Mouse (Mus musculus) CH12.LX (cell line): ENCODE results near the gene Ipo4.

Source experiments
- CTCF ChIP-seq, 2 experiments: IDR thresholded peaks in 1 of 2; conservative IDR thresholded peaks in 1 of 2; 2 replicates each; pipeline ENCODE4 v1.5.1; 2011 to 2012; ENCODE audit warnings: low read depth in 2 of 2, low read length in 2 of 2, improper control_type of control experiment in 1 of 2, inconsistent platforms in 1 of 2, mild to moderate bottlenecking in 1 of 2, moderate library complexity in 1 of 2
- EP300 ChIP-seq: IDR thresholded peaks from 2 replicates; pipeline ENCODE4 v1.6.1; 2011; ENCODE audit warnings: low read length, improper control_type of control experiment
- HCFC1 ChIP-seq: IDR thresholded peaks from 2 replicates; pipeline ENCODE4 v1.6.1; 2012; ENCODE audit warnings: low read depth, mild to moderate bottlenecking, inconsistent platforms, low read length, improper control_type of control experiment
- MEF2A ChIP-seq: IDR thresholded peaks from 2 replicates; pipeline ENCODE4 v1.6.1; 2014; ENCODE audit warnings: low read depth, mild to moderate bottlenecking, inconsistent platforms, low read length, improper control_type of control experiment, borderline replicate concordance
- NELFE ChIP-seq: IDR thresholded peaks from 2 replicates; pipeline ENCODE4 v1.6.1; 2011; ENCODE audit warnings: low read depth, low read length, improper control_type of control experiment
- POLR2A ChIP-seq: IDR thresholded peaks from 2 replicates; pipeline ENCODE4 v1.6.1; 2011; ENCODE audit warnings: low read depth, mild to moderate bottlenecking, improper control_type of control experiment, low read length
- TBP ChIP-seq: conservative IDR thresholded peaks from 2 replicates; pipeline ENCODE4 v1.6.1; 2011; ENCODE audit warnings: low read depth, low read length, improper control_type of control experiment
- USF1 ChIP-seq: IDR thresholded peaks from 2 replicates; pipeline ENCODE4 v1.6.1; 2014; ENCODE audit warnings: low read depth, mild to moderate bottlenecking, inconsistent platforms, low read length, improper control_type of control experiment
- ZMIZ1 ChIP-seq: IDR thresholded peaks from 2 replicates; pipeline ENCODE4 v1.6.1; 2012; ENCODE audit warnings: low read depth, mild to moderate bottlenecking, inconsistent platforms, low read length, improper control_type of control experiment

DNA sequence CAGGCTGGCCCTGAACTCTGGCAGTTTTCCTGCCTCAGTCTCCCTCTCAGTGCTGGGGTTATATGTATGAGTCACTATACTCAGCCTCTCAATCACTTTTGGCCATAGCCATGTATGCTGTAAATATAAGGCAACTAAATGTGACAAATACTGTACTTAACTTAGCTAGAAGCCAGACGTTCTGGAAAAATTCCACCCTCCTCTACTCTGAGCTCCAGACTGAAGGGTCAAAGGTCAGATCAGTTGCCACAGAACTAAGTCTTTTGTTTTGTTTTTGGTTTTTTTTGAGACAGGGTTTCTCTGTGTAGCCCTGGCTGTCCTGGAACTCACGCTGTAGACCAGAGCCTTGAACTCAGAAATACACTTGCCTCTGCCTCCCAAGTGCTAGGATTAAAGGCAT lies 19.9 kb downstream of the Ipo4 start:
- TF ChIP-seq HCFC1 = no peak
- no peak for TF ChIP-seq EP300
- no peak for TF ChIP-seq MEF2A
- no peak for TF ChIP-seq POLR2A
- TF ChIP-seq CTCF (conservative IDR thresholded peaks at IDR 0.05 in 1 of 2, IDR thresholded peaks at IDR 0.05 in 1 of 2; ENCODE audit: low read depth in 2 of 2, low read length in 2 of 2) = no peak
- no peak for TF ChIP-seq NELFE
- TF ChIP-seq USF1 = no peak
- no peak for TF ChIP-seq TBP
- TF ChIP-seq ZMIZ1 = no peak
